Mouse (Mus musculus) midbrain, embryonic 16.5 days (tissue): ENCODE results near the gene Fastkd3. TPM values are rescaled to one million over a fixed set of nuclear protein-coding genes. Genes with fewer than 3 reads are reported as not detected.

Source experiments
- polyA plus RNA-seq: library from polyadenylated mRNA; unstranded; fragments of >200 nt; fragmentation: Nextera tagmentation; extraction: Ambion mirVana; gene quantifications from 2 replicates; pipeline ENCODE4 v1.2.1, GENCODE M21; 2015

Fastkd3 gene
- polyA plus RNA-seq, 1 experiment from 2014 or later = 21.3 TPM

Other genes starting within 250 kb of the Fastkd3 start
- gene Mtrr, start 85 bp upstream of the Fastkd3 start, polyA plus RNA-seq = 13.3 and 14.3 TPM in 2 replicates
- 12.6 and 21.8 TPM in 2 replicates for gene 1700001L19Rik, start 15.2 kb downstream of the Fastkd3 start, polyA plus RNA-seq